Mouse (Mus musculus) CD4-positive, CD25-positive, alpha-beta regulatory T cell, adult 9 weeks (primary cell): Measurements from ENCODE around the gene Fbxo8. TPM values are rescaled to one million over a fixed set of nuclear protein-coding genes. Genes with fewer than 3 reads are reported as not detected.

ENCODE experiments used
- polyA plus RNA-seq: library from polyadenylated mRNA; unstranded; fragments of 100-300 nt; shearing (Covaris generic); gene quantifications from one replicate; pipeline ENCODE4 v1.2.1, GENCODE M21; 2017

Fbxo8 gene
- polyA plus RNA-seq: 55.4 TPM

DNA sequence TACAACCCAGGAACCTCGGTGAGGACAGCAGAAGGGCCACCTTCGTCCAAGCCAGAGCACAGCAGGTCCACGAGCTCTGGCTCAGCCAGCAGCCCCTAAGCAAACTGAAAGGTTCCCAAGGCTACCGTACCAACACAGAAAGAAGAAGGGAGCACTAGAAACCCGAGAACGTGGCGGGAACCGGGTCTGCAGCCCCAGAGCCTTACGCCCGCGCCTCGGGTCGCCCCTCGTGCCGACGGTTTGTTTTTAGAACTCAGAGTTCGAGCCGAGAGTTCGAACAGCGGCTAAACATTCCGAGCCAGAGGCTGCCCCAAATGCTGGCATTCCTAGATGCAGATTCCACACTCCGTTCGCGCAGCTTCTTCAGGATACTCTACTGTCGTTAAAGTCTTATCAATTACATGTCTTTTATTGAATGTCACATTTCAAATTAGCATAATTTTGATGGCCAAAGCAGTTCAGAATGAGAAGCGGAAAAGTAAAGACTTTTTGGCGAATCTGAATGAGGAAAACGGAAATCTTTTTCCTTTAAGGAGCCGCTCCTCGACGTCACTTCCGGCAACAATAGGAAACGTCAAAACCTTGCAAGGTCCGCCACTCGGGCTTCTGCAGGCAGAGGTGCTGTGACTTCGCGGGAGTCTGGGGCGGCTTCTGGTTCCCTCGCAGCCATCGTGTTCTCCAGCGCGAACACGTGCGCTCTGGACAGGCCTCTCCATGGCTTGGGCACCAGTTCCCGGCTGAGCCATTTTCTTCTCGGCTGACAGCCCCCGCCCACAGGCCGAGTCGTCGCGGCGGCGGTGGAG, at the start of gene Fbxo8, which contains the start of gene Cep44:
Gene Fbxo8, plus strand, starts transcription at position 533 of the 803 bp plus-strand sequence.
Gene Cep44, minus strand, starts transcription at position 490 of the 803 bp plus-strand sequence.

Other genes starting within 250 kb of the Fbxo8 start
- 35.1 TPM for gene Cep44, start within 50 bp of the Fbxo8 start, polyA plus RNA-seq